8 mouse cellular contexts compared by ENCODE assay signal in the genomic region with DNA sequence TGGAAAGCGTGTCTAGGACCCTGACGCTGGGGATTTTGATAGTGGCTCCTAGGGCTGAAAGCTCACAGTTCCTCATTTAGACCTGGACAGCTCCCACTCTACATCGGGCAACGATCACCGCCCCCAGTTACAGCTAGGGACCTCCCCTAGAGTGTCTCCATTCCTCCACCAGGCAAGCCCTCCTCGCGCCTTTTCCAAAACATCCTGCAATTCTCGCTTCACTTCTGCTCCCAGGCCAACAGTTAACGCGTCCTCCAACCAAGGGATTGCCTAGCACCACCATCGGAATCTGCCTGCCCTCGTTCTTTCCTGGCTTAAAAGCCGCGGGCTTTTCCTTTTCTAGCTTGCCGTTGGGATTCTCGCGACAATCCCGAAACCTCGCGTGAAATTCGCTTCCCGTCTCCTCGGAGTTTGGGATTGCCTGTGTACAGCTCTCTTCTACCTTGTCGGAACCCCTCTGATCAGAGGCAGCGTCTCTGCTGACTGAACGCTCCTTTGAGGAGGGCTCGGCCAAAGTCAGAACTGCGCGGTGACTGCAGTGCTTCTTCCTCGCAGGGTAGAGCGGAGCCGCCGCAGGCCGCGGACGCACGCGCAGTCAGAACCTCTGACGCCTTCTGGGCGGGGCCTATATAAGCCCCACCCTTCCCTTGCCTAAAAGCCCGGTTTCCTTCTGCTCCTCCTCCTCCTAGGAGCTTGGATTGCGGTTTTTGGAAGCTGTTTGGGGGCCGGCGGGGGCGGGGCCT. TPM values are rescaled to one million over a fixed set of nuclear protein-coding genes. Genes with fewer than 3 reads are reported as not detected.
DNase-seq lines count a peak whose midpoint lies in the region; ATAC-seq and TF ChIP-seq lines count a peak whose summit lies in the region.

Kazald1 (plus strand) TSS at position 662 of the 743 bp plus-strand sequence.

- H3K9me3 ChIP-seq in ES-E14 (ENCODE audit: control insufficient read depth, insufficient read depth, low read depth, low read length): no peaks in the 10 kb centered on the region
- H3K9me3 ChIP-seq in forebrain, embryonic 14.5 days (replicated peaks; ENCODE audit: control insufficient read depth, low read length): no peaks in the 10 kb centered on the region
- H3K9me3 ChIP-seq in neural tube, embryonic 14.5 days (ENCODE audit: control insufficient read depth, low read length): no peaks in the 10 kb centered on the region

- peak within 1 kb of the TSS; percentile 83 for H3K27ac ChIP-seq in ES-E14 (ENCODE audit: insufficient read depth, low read depth, low read length, poor library complexity, severe bottlenecking)
- H3K27ac ChIP-seq in forebrain, embryonic 14.5 days (ENCODE audit: low read depth, low read length): peak within 1 kb of the TSS; percentile 68; the same call in 1 of the 2 replicates
- H3K27ac ChIP-seq in neural tube, embryonic 14.5 days (ENCODE audit: low read depth, low read length): peak within 1 kb of the TSS; percentile 90
- peak within 1 kb of the TSS; percentile 99 for H3K27ac ChIP-seq in testis, adult 2 months (ENCODE audit: control insufficient read depth, insufficient read depth, low read depth, low read length)

- intact Hi-C loops in heart, postnatal 14 days (cut with DNase I): loop anchor here (2.0 to 5.0 kb wide), 2 partner anchors 14 to 88 kb away; no protein-coding TSS in a partner anchor

- H3K4me2 ChIP-seq in forebrain, embryonic 14.5 days (ENCODE audit: low read length): peak within 1 kb of the TSS; percentile 89
- H3K4me2 ChIP-seq in neural tube, embryonic 14.5 days (ENCODE audit: low read depth, low read length): peak within 1 kb of the TSS; percentile 99

- H3K36me3 ChIP-seq in ES-E14 (ENCODE audit: control insufficient read depth, insufficient read depth, low read length, poor library complexity, severe bottlenecking): no peaks in the 10 kb centered on the region
- H3K36me3 ChIP-seq in forebrain, embryonic 14.5 days (ENCODE audit: control insufficient read depth, insufficient read depth, low read length): no peaks in the 10 kb centered on the region
- no peaks in the 10 kb centered on the region for H3K36me3 ChIP-seq in neural tube, embryonic 14.5 days (ENCODE audit: control insufficient read depth, insufficient read depth, low read length)
- no peaks in the 10 kb centered on the region for H3K36me3 ChIP-seq in testis, adult 2 months (ENCODE audit: control insufficient read depth, insufficient read depth, low read length)

- peak within 1 kb of the TSS; percentile 91 for H3K9ac ChIP-seq in ES-E14 (ENCODE audit: insufficient read depth, low read depth, low read length, poor library complexity, severe bottlenecking)
- H3K9ac ChIP-seq in forebrain, embryonic 14.5 days (ENCODE audit: low read length): peak within 1 kb of the TSS; percentile 60
- peak within 1 kb of the TSS; percentile 80 for H3K9ac ChIP-seq in neural tube, embryonic 14.5 days (replicated peaks; ENCODE audit: low read depth, low read length)

- no peak for TF ChIP-seq CTCF in testis, adult 2 months (IDR thresholded peaks at IDR 0.05; ENCODE audit: control insufficient read depth, insufficient read depth, insufficient replicate concordance, low read depth, low read length)

- WGBS in forebrain, embryonic 14.5 days: under 1% methylated on average over 45 of the region's 45 CpGs
- WGBS in neural tube, embryonic 14.5 days: under 1% methylated on average over 45 of the region's 45 CpGs

- peak within 1 kb of the TSS; percentile 72 to 78 for H3K4me3 ChIP-seq in ES-E14 (ENCODE audit: insufficient read depth in 1 of 2, low read depth in 1 of 2, low read length in 2 of 2, poor library complexity in 1 of 2, severe bottlenecking in 1 of 2)
- H3K4me3 ChIP-seq in forebrain, embryonic 14.5 days (ENCODE audit: low read depth, low read length): peak within 1 kb of the TSS; percentile 49
- peak within 1 kb of the TSS; percentile 65 for H3K4me3 ChIP-seq in neural tube, embryonic 14.5 days (ENCODE audit: low read depth, low read length)
- H3K4me3 ChIP-seq in testis, adult 2 months (ENCODE audit: control insufficient read depth, low read depth, low read length): peak within 1 kb of the TSS; percentile 95

- peak; percentile 80 for DNase-seq in ES-E14 (ENCODE audit: low read depth, low spot score)
- peak; percentile 95 for DNase-seq in cerebellum, adult 11 months
- DNase-seq in forebrain, embryonic 14.5 days (ENCODE audit: low spot score): peak; percentile 97
- DNase-seq in heart, postnatal 14 days: peak; percentile 96 to 97
- peak; percentile 89 to 96 for DNase-seq in layer of hippocampus, adult 18-20 months (ENCODE audit: low spot score in 2 of 2)
- peak; percentile 94 for DNase-seq in lung, adult 18-20 months

- TF ChIP-seq POLR2A in testis, adult 2 months (IDR thresholded peaks at IDR 0.05; ENCODE audit: control insufficient read depth, low read depth, low read length): peak; percentile 93

- in situ Hi-C loops in ES-E14 (cut with MboI; ENCODE audit: low sequenced_read_pairs in 2 of 2, unreplicated experiment in 2 of 2): no loop called here

- peak; percentile 90 for ATAC-seq in forebrain, embryonic 14.5 days
- ATAC-seq in neural tube, embryonic 14.5 days (ENCODE audit: low read depth): peak; percentile 88

- H3K4me1 ChIP-seq in ES-E14 (ENCODE audit: control insufficient read depth in 2 of 2, insufficient read depth in 2 of 2, low read length in 2 of 2, poor library complexity in 1 of 2): peaks cover 0 to 2% of the 10 kb centered on the region in 2 experiments; a peak in 1 of 4 replicates
- peaks cover 14% of the 10 kb centered on the region for H3K4me1 ChIP-seq in forebrain, embryonic 14.5 days (ENCODE audit: control insufficient read depth, insufficient read depth, low read length)
- H3K4me1 ChIP-seq in neural tube, embryonic 14.5 days (ENCODE audit: control insufficient read depth, insufficient read depth, low read length): peaks cover 9% of the 10 kb centered on the region
- H3K4me1 ChIP-seq in testis, adult 2 months (ENCODE audit: control insufficient read depth, insufficient read depth, low read length): peaks cover 34% of the 10 kb centered on the region

- peaks cover 47% of the 10 kb centered on the region for H3K27me3 ChIP-seq in forebrain, embryonic 14.5 days (replicated peaks; ENCODE audit: control insufficient read depth, insufficient read depth, low read length)
- H3K27me3 ChIP-seq in neural tube, embryonic 14.5 days (ENCODE audit: control insufficient read depth, insufficient read depth, low read length): peaks cover 35% of the 10 kb centered on the region
- no peaks in the 10 kb centered on the region for H3K27me3 ChIP-seq in testis, adult 2 months (ENCODE audit: control insufficient read depth, insufficient read depth, low read length)

TF ChIP-seq in ES-E14, 5 proteins besides CTCF, POLR2A, EP300 and RAD21:
- no peak for TF ChIP-seq ZNF384 (IDR thresholded peaks at IDR 0.05; ENCODE audit: low read depth, low read length)
- TF ChIP-seq HCFC1 (IDR thresholded peaks at IDR 0.05; ENCODE audit: borderline replicate concordance, insufficient read depth, low read length): no peak
- no peak for TF ChIP-seq MAFK (IDR thresholded peaks at IDR 0.05; ENCODE audit: insufficient read depth, low read depth, low read length)
- peak; percentile 99 for TF ChIP-seq CHD2 (IDR thresholded peaks at IDR 0.05; ENCODE audit: low read depth, low read length)
- no peak for TF ChIP-seq ZC3H11A (IDR thresholded peaks at IDR 0.05; ENCODE audit: borderline replicate concordance, low read depth, low read length)

RNA-seq across cellular contexts. Expression of gene Kazald1, which starts in this region (rescaled TPM):
- total RNA-seq in ES-E14 (2012; rRNA removed): 0.63 and 1.2 TPM in 2 replicates
- polyA plus RNA-seq in forebrain, embryonic 14.5 days (2014; fragmentation: Nextera tagmentation; extraction: Ambion mirVana): 1.1 TPM in 2 replicates
- 1 to 10 TPM; 4.9 to 7.0 TPM for total RNA-seq in heart, postnatal 14 days (2021)
- 1 to 10 TPM; 1.3 to 2.4 TPM for total RNA-seq in layer of hippocampus, adult 18-20 months (2021)
- polyA plus RNA-seq in neural tube, embryonic 14.5 days (2014; fragmentation: Nextera tagmentation; extraction: Ambion mirVana): 1.2 and 2.1 TPM in 2 replicates
- 5.3 and 6.1 TPM in 2 replicates for polyA plus RNA-seq in testis, adult 2 months (2012; rRNA removed)

Comparison
In these comparisons a context has a peak if more than half of its experiments do, and no peak if none do; other contexts are left out.
1. Peak in every context shown above with its lines: DNase-seq, ATAC-seq, H3K4me3 ChIP-seq and H3K27ac ChIP-seq.